Mouse (Mus musculus): ENCODE measurements around the gene Ccnyl1. TPM values are rescaled to one million over a fixed set of nuclear protein-coding genes. Genes with fewer than 3 reads are reported as not detected.

The Ccnyl1 gene
- polyA plus RNA-seq, 1 experiment from 2014 or later: 4.5 TPM

DNA sequence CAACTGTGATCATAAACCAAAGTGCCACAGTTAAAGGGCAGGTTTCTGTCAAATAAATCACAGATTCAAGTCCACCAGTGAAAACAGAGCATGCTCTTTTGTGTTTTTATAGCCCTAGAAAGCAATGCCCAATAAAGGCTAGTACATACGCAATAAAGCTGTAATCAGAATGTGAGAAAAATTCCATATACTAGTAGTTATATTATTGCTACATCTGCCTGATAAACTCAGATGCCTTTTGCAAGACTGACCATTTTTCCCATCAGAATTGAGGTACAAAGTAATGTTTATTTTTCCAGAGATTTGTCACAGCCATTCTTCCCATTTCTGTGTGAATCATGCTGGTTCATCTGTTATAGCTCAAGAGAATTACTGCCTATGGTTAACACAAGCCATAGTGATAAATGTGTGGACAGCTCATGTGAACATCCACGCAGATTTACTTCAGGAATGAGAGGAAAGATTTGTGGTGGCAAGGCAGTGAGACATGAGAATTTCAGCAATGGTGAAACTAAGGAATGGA is 23.1 kb upstream of the Ccnyl1 start:
- 84% methylated on average over 2 of the region's 2 CpGs for WGBS
- no peak for ATAC-seq
- no peak overlapping the region for H3K9ac ChIP-seq (ENCODE audit: low read depth, low read length)
- no peaks in the 10 kb centered on the region for H3K9me3 ChIP-seq (ENCODE audit: control insufficient read depth, low read length)
- H3K4me1 ChIP-seq (ENCODE audit: control insufficient read depth, insufficient read depth, low read depth, low read length): no peaks in the 10 kb centered on the region
- no peak overlapping the region for H3K27ac ChIP-seq (ENCODE audit: low read depth, low read length)
- no peaks in the 10 kb centered on the region for H3K27me3 ChIP-seq (replicated peaks; ENCODE audit: control insufficient read depth, insufficient read depth, low read length)
- H3K4me2 ChIP-seq (ENCODE audit: low read length): no peak overlapping the region
- no peak overlapping the region for H3K4me3 ChIP-seq (ENCODE audit: low read length)
- H3K36me3 ChIP-seq (ENCODE audit: control insufficient read depth, insufficient read depth, low read length): no peaks in the 10 kb centered on the region

DNA sequence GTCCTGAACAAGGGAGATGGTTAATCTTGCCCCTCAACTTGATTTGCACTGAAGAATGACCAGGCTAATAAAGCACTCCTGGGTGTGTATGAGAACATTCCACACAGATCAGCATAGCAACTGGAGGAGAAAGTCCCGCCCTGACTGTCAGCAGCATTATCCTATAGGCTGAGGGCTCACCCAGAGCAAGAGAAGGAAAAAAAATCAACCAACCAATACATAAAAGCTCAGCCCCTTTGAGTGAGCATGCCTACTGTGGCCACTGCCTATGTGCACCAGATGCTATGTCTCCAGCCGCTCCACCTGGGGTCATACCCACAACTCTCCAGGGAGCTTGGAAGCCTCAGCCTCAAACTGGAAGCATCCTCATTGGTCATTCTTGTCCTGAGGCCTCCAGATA is 20.8 kb upstream of the Ccnyl1 start:
- Histone ChIP-seq H3K4me1 (ENCODE audit: control insufficient read depth, insufficient read depth, low read depth, low read length) (no peaks in the 10 kb centered on the region), H3K27me3 (replicated peaks; ENCODE audit: control insufficient read depth, insufficient read depth, low read length) (no peaks in the 10 kb centered on the region), H3K36me3 (ENCODE audit: control insufficient read depth, insufficient read depth, low read length) (no peaks in the 10 kb centered on the region), H3K9me3 (ENCODE audit: control insufficient read depth, low read length) (no peaks in the 10 kb centered on the region), H3K27ac (ENCODE audit: low read depth, low read length) (no peak overlapping the region), H3K4me2 (ENCODE audit: low read length) (no peak overlapping the region), H3K9ac (ENCODE audit: low read depth, low read length) (no peak overlapping the region), H3K4me3 (ENCODE audit: low read length) (no peak overlapping the region)
- no peak for ATAC-seq
- WGBS: 59% methylated on average over 2 of the region's 2 CpGs

DNA sequence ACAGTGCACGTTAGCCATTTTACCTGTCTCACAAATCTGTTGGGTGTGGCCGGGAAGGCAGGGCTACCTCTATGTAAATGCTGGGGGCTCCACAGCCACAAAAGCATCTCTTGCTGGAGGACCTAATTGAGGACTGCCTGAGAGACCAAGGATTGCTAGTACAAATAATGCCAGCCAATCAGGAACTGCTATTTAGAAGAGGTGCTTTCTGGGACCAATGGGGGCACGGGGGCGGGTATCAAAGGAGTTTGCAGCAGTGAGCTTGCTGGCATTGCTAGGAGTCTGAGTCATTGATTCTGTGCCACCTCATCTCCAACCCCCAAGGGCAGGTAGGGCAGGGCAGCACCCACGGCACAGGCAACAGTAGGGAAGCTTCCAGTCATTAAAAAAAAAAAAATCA is 16.3 kb upstream of the Ccnyl1 start:
- H3K4me1 ChIP-seq (ENCODE audit: control insufficient read depth, insufficient read depth, low read depth, low read length): no peaks in the 10 kb centered on the region
- no peaks in the 10 kb centered on the region for H3K27me3 ChIP-seq (replicated peaks; ENCODE audit: control insufficient read depth, insufficient read depth, low read length)
- H3K36me3 ChIP-seq (ENCODE audit: control insufficient read depth, insufficient read depth, low read length): no peaks in the 10 kb centered on the region
- H3K27ac ChIP-seq (ENCODE audit: low read depth, low read length): no peak overlapping the region
- WGBS: 94% methylated on average over 5 of the region's 5 CpGs
- no peak overlapping the region for H3K9ac ChIP-seq (ENCODE audit: low read depth, low read length)
- H3K4me3 ChIP-seq (ENCODE audit: low read length): no peak overlapping the region
- ATAC-seq: no peak
- no peak overlapping the region for H3K4me2 ChIP-seq (ENCODE audit: low read length)
- H3K9me3 ChIP-seq (ENCODE audit: control insufficient read depth, low read length): no peaks in the 10 kb centered on the region

DNA sequence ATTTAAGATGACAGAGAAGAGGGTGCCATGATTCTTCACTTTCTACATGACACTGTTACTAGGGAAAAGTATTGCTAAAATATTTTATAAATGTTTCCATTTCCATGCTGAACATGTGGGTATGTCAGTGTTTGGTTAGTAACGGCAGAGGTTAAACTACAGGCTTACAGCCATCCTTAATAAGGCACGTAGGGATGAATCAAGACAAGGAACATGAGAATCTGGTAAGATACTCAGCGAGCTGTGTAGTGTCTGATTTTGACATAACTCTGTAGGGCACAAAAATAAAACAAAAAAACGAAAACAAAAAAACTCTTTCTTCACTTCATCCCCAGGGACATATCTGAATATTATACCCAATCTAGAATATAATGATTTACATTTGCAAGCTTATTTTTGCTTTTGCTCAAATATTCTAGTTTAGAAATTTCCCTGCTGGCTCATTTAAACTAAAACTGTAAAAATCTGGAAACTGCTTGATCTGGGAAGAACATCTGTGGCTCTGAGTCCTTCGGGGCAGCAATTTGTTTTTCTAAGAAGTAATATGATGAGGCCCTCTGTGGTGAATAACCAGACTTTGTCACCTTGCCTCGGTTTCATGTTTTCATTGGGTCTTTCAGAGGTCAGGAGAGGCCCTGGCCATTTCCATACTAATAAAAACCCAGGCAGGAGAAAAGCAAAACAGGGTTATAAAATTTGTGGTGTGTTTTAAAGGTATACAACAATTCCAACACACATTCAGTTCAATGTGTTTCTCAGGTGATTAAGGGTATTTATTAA is 14.0 kb upstream of the Ccnyl1 start:
- Histone ChIP-seq H3K9me3 (ENCODE audit: control insufficient read depth, low read length) (no peaks in the 10 kb centered on the region), H3K4me3 (ENCODE audit: low read length) (no peak overlapping the region), H3K4me1 (ENCODE audit: control insufficient read depth, insufficient read depth, low read depth, low read length) (no peaks in the 10 kb centered on the region), H3K27me3 (replicated peaks; ENCODE audit: control insufficient read depth, insufficient read depth, low read length) (no peaks in the 10 kb centered on the region), H3K36me3 (ENCODE audit: control insufficient read depth, insufficient read depth, low read length) (no peaks in the 10 kb centered on the region), H3K27ac (ENCODE audit: low read depth, low read length) (no peak overlapping the region), H3K4me2 (ENCODE audit: low read length) (no peak overlapping the region), H3K9ac (ENCODE audit: low read depth, low read length) (no peak overlapping the region)
- ATAC-seq: no peak
- 70% methylated on average over 6 of the region's 6 CpGs for WGBS

DNA sequence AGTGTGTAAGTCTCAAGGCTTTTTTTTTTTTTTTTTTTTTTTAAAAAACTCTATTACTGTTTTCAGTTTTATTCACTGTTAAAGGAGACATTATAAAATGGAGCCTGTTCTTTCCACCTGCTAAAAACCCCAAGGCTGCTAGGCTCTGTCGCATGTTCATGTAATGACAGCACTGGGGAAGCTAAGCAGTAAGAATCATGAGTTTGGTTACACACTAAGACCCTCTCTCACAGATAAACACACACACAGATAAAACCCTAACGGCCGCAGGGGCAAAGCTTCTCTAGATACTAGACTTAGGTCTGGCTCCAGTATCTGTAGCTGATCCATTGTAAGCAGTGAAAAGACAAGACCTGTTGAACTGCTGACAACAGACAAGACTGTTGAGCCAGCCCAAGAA is 8.8 kb upstream of the Ccnyl1 start:
- H3K27me3 ChIP-seq (replicated peaks; ENCODE audit: control insufficient read depth, insufficient read depth, low read length): no peaks in the 10 kb centered on the region
- H3K9ac ChIP-seq (ENCODE audit: low read depth, low read length): no peak overlapping the region
- H3K9me3 ChIP-seq (ENCODE audit: control insufficient read depth, low read length): no peaks in the 10 kb centered on the region
- no peak overlapping the region for H3K4me2 ChIP-seq (ENCODE audit: low read length)
- H3K4me1 ChIP-seq (ENCODE audit: control insufficient read depth, insufficient read depth, low read depth, low read length): no peaks in the 10 kb centered on the region
- no peaks in the 10 kb centered on the region for H3K36me3 ChIP-seq (ENCODE audit: control insufficient read depth, insufficient read depth, low read length)
- no peak overlapping the region for H3K4me3 ChIP-seq (ENCODE audit: low read length)
- ATAC-seq: no peak
- no peak overlapping the region for H3K27ac ChIP-seq (ENCODE audit: low read depth, low read length)
- 95% methylated on average over 3 of the region's 3 CpGs for WGBS

DNA sequence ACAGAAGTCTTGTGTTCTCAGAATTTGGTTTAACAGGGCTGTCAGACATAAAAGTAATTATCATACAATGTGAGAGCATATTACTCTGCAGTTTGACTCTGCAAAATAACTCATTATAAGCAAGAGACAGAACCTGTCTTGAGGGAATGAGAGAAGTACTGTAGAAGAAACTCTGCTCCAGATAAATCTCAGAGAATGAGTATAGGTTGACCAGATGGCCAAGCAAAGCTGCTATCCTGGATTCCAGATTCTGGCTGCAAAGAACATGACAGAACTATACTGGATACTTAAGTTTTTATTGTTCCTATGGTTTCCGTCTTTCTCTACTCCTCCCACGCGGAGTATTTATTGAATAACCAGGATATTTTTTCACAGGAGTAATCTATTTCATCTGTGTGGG is 7.2 kb upstream of the Ccnyl1 start:
- WGBS: 97% methylated on average over 3 of the region's 3 CpGs
- no peak overlapping the region for H3K4me3 ChIP-seq (ENCODE audit: low read length)
- no peak overlapping the region for H3K27ac ChIP-seq (ENCODE audit: low read depth, low read length)
- H3K9ac ChIP-seq (ENCODE audit: low read depth, low read length): no peak overlapping the region
- H3K9me3 ChIP-seq (ENCODE audit: control insufficient read depth, low read length): no peaks in the 10 kb centered on the region
- ATAC-seq: no peak
- no peak overlapping the region for H3K4me2 ChIP-seq (ENCODE audit: low read length)
- H3K27me3 ChIP-seq (replicated peaks; ENCODE audit: control insufficient read depth, insufficient read depth, low read length): no peaks in the 10 kb centered on the region
- no peaks in the 10 kb centered on the region for H3K36me3 ChIP-seq (ENCODE audit: control insufficient read depth, insufficient read depth, low read length)
- H3K4me1 ChIP-seq (ENCODE audit: control insufficient read depth, insufficient read depth, low read depth, low read length): no peaks in the 10 kb centered on the region

DNA sequence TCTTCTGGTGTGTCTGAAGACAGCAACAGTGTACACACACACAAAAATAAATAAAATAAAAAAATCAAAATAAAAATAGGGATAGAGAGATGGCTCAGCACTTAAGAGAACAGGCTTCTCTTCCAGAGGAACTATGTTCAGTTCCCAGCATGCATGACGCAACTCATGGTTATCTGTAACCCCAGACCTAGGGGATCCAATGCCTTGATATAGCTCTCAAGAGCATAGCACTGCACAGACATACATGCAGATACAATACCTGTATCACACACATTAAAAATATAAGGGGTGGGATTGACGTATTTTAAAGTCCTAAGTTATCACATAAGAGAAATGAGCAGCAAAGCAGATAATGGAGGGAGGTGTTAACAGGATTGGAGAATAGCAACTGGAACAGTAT is 5.8 kb upstream of the Ccnyl1 start:
- H3K36me3 ChIP-seq (ENCODE audit: control insufficient read depth, insufficient read depth, low read length): no peaks in the 10 kb centered on the region
- H3K27me3 ChIP-seq (replicated peaks; ENCODE audit: control insufficient read depth, insufficient read depth, low read length): no peaks in the 10 kb centered on the region
- H3K4me3 ChIP-seq (ENCODE audit: low read length): no peak overlapping the region
- H3K9me3 ChIP-seq (ENCODE audit: control insufficient read depth, low read length): no peaks in the 10 kb centered on the region
- ATAC-seq: no peak
- H3K9ac ChIP-seq (ENCODE audit: low read depth, low read length): no peak overlapping the region
- H3K4me2 ChIP-seq (ENCODE audit: low read length): no peak overlapping the region
- H3K4me1 ChIP-seq (ENCODE audit: control insufficient read depth, insufficient read depth, low read depth, low read length): no peaks in the 10 kb centered on the region
- no peak overlapping the region for H3K27ac ChIP-seq (ENCODE audit: low read depth, low read length)
- WGBS: 99% methylated on average over 2 of the region's 2 CpGs

DNA sequence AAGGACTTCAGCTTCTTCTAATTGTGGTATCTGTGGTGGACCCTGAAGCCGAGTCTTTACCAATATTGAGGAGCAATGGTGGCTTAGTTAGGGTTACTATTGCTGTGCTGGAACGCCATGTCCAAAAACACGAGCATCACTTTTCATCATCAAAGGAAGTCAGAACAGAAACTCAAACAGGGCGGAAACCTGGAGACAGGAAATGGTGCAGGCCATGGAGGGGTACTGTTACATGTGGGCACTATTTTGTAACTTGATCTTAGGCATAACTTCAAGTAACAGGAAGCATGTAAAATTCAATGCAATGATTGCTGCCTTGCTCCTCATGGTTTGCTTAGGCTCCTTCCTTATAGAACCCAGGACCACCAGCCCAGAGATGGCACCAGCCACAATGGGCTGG is 2.2 kb upstream of the Ccnyl1 start:
- Histone ChIP-seq H3K9me3 (ENCODE audit: control insufficient read depth, low read length) (no peaks in the 10 kb centered on the region), H3K27ac (ENCODE audit: low read depth, low read length) (no peak overlapping the region), H3K27me3 (replicated peaks; ENCODE audit: control insufficient read depth, insufficient read depth, low read length) (no peaks in the 10 kb centered on the region), H3K36me3 (ENCODE audit: control insufficient read depth, insufficient read depth, low read length) (no peaks in the 10 kb centered on the region), H3K4me3 (ENCODE audit: low read length) (no peak overlapping the region), H3K4me1 (ENCODE audit: control insufficient read depth, insufficient read depth, low read depth, low read length) (peaks cover 21% of the 10 kb centered on the region), H3K9ac (ENCODE audit: low read depth, low read length) (no peak overlapping the region), H3K4me2 (ENCODE audit: low read length) (no peak overlapping the region)
- 90% methylated on average over 4 of the region's 4 CpGs for WGBS
- ATAC-seq: no peak

DNA sequence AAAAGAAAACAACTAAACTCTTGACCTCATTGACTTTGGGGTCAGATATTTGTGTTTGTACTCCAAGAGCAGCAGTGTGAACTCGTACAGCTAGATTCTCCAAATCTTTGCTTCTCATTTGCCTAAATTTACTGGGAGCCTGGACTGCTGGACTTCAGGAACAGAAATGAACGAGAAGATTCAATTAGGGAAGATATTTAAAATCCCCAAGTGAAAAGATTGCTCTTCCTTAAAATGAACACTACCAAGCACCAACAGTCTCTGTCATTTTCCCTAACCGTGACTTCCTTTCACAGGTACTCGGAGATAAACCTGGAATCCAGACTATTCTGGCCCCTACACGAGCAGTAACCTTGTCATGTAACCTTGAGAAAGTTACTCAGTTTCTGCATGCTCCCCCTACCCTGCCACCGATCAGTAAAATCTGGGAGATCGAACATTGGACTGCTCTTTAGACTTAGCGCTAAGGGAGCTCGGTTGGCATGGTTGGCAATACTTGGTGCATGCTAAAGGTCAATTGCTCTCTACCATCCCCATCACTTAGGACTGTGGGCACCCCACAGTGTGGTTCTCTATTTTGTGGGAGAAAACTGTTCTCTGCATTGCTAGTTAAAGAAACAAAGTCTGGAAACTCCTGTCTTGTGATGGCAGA is 568 bp upstream of the Ccnyl1 start:
- Histone ChIP-seq H3K4me2 (ENCODE audit: low read length) (peak overlapping the region; percentile 97), H3K4me1 (ENCODE audit: control insufficient read depth, insufficient read depth, low read depth, low read length) (peaks cover 28% of the 10 kb centered on the region), H3K9me3 (ENCODE audit: control insufficient read depth, low read length) (no peaks in the 10 kb centered on the region), H3K36me3 (ENCODE audit: control insufficient read depth, insufficient read depth, low read length) (no peaks in the 10 kb centered on the region), H3K4me3 (ENCODE audit: low read length) (peak overlapping the region; percentile 92), H3K27ac (ENCODE audit: low read depth, low read length) (no peak overlapping the region), H3K27me3 (replicated peaks; ENCODE audit: control insufficient read depth, insufficient read depth, low read length) (no peaks in the 10 kb centered on the region), H3K9ac (ENCODE audit: low read depth, low read length) (peak overlapping the region; percentile 68; the same call in 1 of the 2 replicates)
- ATAC-seq: no peak
- WGBS: 35% methylated on average over 9 of the region's 9 CpGs

All from hindbrain, embryonic 16.5 days (tissue).